Mouse (Mus musculus) adrenal gland, adult 2 months (tissue): ENCODE measurements around the gene Pbxip1. TPM values are rescaled to one million over a fixed set of nuclear protein-coding genes. Genes with fewer than 3 reads are reported as not detected.

Source experiments
- DNase-seq: peaks from one replicate; pipeline ENCODE4 v3.0.0; 2021
- long read RNA-seq: library from polyadenylated mRNA; stranded (forward); transcript quantifications from one replicate; pipeline ENCODE4 v2.0.0, GENCODE M21; 2021
- polyA plus RNA-seq: library from polyadenylated mRNA; depleted of rRNA; stranded (reverse); fragments of >200 nt; gene quantifications from 2 replicates; pipeline ENCODE4 v1.2.3, GENCODE M21; 2012; rRNA removed
- total RNA-seq, 2 experiments: library from RNA; stranded (reverse); gene quantifications; 2 replicates each; pipeline ENCODE4 v1.2.3; 2021

The Pbxip1 gene
- total RNA-seq, result 10 to 100 TPM; 38.4 to 70.0 TPM
- 37.5 and 43.3 TPM in 2 replicates for polyA plus RNA-seq
- long read RNA-seq, partial matches to known transcripts, result 14 of 29 reads
- long read RNA-seq, other reads (novel, unspliced or antisense), result 15 of 29 reads

- DNase-seq, result peak; percentile 82
Observed at GRCm38 (mm10) chr3:89436176-89437113, at the start of gene Pbxip1. TSS of gene Pbxip1 (plus strand) at chr3:89436706.

DNA sequence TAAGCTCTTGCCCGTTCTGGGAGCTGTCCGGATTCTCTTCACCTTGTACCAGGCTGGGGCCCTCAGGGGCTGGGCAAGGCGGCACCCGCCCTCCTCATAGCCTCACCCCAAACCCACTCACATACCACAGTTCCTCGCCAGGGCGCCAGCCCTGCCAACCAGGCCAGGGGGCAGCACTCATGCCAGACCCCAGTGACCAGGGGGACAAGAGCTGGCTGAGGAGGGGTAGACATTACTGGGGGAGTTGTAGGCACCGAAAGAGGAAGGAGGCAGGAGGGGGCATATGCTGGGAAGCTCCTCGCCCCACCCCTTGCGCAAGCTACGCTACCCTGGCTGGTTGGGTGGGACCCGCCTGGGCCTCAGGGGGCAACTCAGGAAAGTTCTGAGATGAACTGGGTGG lies 48.9 kb upstream of the Pbxip1 start:
- DNase-seq, result peak; percentile 63

- DNase-seq, result peak; percentile 68
Observed at GRCm38 (mm10) chr3:89388134-89388881, 48.2 kb upstream of the Pbxip1 start.

DNA sequence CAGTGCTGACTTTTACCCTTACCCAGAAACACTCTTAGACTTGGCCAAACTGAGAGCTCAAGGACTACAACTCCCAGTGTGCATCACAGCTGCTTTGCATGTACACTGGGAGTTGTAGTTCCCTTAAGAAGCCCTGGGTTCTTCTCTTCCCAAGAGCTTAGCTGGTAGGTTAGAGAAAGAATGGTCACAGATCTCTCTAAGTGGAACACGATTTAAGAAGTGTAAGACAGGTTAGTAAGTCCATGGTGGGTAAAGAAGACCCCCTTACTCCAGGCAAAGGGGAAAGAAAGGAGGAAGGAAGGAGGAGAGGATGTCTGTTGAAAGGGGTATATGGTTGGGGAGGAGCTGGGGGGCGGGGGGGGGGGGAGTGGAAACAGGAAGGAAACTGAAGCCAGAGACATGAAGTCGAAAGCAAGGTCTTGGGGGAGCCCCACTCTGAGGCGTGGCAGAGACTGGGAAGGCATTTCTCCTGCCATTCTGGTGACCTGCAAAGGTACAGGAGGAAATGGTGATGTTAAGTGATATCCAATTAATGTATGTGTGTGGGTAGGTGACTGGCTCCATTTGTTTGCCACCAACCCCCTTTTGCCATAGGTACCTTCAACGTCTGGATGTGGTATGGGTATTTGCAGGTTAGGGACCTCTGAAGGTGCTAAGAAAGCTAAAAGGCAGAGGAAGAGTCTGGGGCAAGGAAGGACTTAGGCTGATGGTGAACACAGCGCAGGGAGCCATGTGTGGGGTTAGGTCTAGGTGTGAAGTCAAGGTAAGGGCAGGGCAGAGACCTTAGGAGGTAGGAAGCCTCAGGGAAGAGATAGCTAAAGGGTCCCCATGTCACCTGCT lies 47.4 kb upstream of the Pbxip1 start:
- no peak for DNase-seq

- peak; percentile 92 for DNase-seq
Observed at GRCm38 (mm10) chr3:89390111-89390515, 46.4 kb upstream of the Pbxip1 start.

DNA sequence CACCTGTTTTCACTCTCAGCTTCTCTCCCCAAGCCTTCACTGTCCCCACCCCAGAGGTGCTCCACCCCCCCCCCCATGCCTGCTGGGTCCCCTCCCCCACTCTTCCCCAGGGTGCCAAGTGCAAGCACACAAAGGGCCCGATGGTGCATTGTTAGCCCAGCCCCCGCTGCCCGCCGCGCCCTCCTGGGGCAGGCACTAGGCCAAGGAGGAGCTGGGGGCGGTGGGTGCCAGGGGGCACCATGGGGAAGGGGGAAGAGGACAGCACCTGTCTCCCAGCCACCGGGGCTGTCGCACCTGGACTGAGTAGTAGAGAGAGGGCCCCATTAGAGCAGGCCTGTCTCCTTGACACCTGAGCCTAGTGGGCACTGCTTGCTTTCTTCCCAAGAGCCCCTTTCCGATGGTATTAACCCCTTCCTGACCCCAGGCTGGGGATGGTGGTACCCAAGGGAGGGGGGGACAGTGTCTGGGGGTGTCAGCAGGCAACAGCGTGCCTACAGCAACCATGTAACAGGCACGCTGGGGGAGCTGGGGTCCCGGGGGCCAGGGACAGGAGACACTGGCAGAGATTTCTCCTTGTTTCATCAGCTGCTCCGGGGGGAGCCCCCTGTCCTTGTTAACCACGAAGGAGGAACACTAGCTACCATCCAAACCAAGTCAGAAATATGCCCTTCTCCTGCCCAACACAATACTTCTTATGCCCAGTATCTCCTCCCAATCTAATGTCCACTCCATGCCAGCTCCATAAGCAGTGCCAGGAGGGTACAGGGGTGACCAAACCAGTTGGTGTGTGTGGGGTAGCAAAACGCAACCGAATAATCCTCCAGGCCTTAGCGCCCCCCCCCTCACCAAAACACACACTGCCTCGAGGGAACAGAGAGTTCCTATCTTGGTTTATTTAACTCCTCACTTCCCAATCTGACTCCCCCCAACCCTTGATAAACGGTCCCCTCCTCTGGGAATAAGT lies 45.5 kb upstream of the Pbxip1 start:
- peak; percentile 68 for DNase-seq

DNA sequence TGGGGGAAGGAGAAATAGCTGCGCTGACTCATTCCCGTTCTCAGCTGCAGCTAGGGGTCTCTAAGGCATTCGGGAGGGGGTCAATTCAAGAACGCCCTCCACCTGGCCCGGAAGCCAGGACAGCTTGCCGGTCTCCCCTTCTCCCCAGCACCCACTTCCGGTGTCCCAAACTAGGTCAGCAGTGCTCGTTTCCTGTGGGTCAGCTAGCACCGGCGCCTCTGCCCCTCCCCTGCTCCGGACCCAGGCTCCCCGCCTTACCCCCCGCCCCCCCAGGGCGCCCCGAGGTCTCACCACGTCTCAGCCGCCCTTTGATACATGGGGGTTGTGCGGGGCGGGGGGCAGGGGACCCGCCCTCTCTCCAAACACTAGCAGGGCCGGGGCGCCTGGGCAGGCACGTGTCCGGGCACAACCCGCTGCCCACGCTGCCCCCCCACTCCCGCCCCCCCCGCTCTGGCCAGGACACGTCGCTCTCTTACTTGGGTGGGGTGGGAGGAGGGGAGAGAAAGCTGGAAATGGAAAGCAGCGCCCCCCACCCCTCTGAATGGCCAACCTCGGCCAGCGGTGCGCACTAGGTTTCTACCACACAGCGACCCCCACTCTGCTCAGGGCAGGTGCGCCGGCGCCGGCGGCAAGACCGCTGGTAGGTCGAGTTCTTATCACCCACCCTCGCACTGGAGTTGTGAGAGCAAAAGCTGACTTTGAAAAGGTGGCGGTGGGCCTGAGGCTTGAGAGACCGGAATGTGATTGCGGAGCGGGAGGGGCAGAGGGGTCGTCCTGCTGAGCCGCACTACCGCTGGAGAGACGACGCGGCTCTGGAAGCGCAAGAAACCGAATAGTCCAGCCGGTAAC lies 44.6 kb upstream of the Pbxip1 start:
- peak; percentile 91 for DNase-seq

- peak; percentile 68 for DNase-seq
Observed at GRCm38 (mm10) chr3:89392871-89393311, 43.6 kb upstream of the Pbxip1 start.

DNA sequence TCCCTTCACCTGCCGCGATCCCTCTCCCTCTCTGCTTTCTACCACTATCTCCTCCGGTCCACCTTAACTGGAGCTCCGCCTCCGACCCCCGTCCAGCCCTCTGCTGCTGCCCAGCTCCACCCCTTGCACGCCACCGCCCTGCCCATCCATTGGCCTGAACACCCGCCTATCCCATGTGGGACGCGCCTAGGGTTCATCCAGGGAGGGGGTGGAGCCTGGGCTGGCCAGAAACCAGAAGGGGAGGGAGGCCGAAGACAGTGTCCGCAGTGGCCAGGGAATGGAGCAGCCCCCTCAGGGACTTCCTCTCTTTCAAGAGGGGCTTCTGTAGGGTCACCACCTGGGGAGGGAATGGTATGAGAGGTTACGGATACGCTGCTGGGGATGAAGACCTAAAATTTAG lies 42.9 kb upstream of the Pbxip1 start:
- DNase-seq, result peak; percentile 100

DNA sequence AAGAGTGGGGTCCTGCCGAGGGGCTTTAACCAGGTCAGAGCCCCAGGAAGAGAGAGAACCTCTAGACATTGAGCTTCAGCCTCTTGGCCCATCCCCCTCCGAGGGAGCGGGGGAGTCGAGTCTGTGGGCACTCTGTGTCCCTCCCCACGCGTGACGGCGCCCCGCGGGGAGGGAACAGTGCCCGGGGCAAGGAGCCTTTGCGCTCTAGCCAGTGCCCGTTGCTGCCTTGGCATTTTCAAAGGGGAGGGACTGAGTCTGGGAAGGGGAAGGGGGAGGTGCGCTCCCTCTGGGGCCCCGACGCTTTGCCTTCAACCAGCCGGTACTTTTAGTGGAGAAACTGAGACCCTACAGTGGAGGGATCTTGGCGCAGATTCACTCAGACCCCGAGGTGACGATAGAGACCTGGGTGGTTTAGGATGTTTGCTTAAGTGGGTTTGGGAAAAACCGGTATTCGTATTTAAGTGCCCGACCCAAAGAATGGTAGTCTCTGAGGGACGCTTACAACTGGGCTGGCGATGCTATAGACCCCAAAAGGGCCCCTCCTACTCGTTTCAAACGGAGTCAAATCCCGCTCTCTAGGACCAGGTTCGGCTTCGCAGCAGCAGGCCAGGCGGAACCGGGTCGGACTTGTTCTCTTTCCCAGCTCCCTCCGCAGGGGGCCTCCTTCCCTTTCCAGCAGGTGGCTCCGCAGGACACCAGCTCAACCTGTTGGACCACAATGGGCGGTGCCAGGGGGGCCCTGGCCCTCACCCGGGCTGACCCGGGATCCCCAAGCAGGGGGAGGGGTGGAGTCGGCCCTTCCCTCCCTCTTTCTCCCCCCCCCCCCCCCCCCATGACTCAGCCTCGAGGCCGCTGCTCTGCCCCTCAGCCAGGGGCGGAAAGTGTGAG lies 42.3 kb upstream of the Pbxip1 start, which contains the start of gene Zbtb7b:
Gene Zbtb7b (minus strand): TSS at position 771 of the 888 bp plus-strand sequence.
- DNase-seq, result peak; percentile 93

DNA sequence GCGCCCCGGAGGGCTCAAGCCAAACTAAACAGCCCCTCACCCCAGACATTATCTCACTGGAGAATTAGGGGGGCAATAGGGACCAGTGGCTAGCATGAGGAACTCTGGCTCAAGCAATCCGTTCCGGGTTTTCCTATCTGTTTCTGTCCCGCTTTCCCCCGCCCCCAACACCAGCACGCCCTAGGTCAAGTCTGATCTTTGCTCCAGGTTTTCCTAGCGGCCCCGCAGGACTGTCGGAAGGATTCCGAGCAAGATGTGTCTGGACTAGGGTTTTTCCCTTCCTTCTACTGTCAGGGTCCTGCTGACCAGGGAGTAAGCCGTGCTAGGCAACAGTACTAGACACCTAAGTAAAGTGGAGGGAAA lies 41.6 kb upstream of the Pbxip1 start:
- peak; percentile 90 for DNase-seq

DNA sequence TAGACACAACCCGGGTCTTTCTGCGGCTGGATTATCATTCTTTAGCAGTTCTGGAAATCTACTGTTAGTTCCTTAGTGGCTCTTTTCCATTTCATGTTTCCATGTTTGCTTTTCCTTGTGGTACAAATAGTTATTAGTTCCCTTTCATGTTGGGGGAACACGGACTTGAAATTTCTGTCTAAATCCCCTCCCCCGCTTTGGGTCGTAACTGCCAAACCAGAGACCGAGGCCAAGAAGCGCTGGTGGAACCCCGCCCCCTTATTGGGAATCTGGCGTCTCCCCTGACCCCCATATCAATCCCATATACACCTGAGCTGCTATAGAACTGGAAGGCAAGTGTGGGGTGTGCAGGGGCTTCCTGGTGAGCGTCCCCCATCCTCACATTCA lies 41.1 kb upstream of the Pbxip1 start:
- DNase-seq, result peak; percentile 56

- peak; percentile 82 for DNase-seq
Observed at GRCm38 (mm10) chr3:89395806-89396653, 40.5 kb upstream of the Pbxip1 start.

DNA sequence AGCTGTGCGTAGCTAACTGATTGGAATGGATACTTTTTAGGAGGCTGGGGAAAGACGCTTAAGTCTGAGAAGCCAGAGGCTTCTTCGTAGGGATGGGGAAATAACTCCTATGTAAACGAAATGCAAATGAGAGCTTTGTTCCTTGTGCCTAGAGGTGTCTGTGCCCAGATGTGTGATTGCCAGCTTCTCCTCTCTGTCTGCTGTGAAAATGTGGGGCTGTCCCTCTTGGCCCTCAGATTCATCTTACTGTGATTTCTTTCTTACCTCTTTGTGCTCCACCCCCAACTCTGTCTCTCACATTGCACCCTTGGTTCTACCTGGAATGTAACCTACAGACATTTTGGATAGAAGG lies 39.9 kb upstream of the Pbxip1 start:
- no peak for DNase-seq

DNA sequence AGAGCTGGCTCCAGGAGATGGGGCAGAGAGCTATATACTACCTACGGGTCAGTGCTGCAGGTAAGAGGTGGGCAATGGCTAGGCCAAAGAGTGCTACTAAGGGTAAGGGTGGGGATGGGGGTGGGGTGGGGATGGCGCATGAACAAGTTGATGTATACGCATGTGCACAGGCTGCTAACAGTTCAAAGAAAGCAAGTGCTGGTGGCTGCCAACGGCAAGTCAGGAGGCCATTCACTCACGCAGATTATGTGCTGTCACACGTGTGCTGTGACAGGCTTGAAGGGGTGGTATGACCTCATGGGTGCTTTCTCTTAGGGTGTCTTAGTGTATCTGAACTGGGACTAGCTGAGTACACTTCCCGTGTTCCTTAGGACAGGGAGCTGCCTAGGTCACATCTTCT lies 35.2 kb upstream of the Pbxip1 start:
- DNase-seq, result no peak

DNA sequence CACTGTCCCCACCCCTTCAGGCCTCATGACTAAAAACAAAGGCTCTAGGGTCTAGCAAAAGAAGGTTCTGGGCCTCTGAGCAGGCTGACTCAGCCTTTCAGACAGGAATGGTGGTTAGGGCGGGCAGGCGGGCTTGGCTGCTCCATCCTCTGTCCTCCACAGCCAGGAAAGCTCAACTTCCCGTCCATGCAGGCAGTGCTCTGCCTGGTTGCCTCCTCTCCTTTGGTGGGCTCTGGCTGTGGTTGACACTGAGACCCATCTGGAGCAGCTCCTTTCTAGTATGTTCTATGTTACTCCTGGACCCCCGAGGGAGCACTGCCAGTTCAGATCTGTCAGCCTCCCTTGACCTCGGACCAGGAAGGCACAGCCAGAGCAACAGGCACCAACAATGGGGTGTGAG lies 33.8 kb upstream of the Pbxip1 start, which contains the start of gene Lenep:
Gene Lenep (minus strand): TSS at position 101 of the 400 bp plus-strand sequence.
- DNase-seq, result no peak

DNA sequence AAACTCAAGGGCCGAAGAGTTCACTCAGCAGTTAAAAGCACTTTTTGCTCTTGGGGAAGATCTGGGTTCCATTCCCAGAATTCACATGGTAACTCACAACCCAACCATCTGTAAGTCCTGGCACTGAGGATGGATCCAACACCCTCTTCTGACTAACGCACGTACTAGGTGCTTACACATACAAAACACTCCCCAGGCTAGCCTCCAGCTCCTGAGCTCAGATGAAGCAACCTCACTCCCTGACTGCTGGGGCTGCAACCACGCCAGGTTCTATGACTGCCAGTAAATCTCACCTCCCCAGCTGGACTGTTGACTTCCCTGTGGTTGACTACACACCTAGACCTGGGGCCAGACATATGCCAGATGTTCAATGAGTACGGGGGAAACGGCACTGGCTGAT lies 29.6 kb upstream of the Pbxip1 start:
- DNase-seq, result no peak

GRCm38 (mm10) chr3:89408448-89408847 lies 28.1 kb upstream of the Pbxip1 start:
- no peak for DNase-seq
